Mouse (Mus musculus): ENCODE data around the gene Junb. TPM values are rescaled to one million over a fixed set of nuclear protein-coding genes. Genes with fewer than 3 reads are reported as not detected.

Gene Junb
- polyA plus RNA-seq, 1 experiment from 2014 or later = 21.9 TPM

DNA sequence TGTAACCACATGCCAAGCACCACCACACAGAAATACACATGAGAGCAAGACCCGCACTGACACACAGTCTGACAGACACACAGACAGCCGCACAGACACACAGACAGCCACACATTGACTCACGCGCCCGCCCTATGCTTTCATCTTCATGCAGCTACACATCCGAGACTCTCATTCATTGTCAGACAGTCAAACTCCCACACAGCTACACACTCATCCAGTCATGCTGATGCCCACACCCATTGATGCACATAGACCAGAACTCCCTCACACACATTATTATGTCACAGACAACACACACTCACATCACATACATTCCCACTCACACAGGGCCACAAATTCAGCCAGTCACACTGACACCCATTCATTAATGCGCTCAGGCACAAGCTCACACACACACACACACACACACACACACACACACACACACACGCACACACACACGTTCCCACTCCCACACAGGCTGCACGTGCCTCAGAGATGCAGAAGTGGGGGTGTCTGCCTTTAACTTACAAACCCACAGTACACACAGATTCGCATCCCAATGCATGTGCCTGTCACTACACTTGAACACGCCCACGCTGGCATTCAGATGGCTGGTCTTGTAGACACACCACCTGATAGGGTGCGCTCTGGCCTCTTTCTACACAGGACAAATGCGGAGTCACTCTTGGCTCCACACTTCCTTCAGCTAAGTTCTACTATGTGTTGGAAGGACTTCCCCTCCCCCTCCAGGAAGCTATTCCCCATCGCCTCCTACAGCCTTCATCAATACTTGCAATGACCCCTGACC, 44.6 kb downstream of the Junb start:
- Histone ChIP-seq H3K9me3 (ENCODE audit: low read length) (no peaks in the 10 kb centered on the region), H3K27me3 (ENCODE audit: insufficient read depth, low read length) (peaks cover 70% of the 10 kb centered on the region), H3K27ac (ENCODE audit: low read depth) (no peak overlapping the region), H3K9ac (replicated peaks) (no peak overlapping the region), H3K4me1 (ENCODE audit: insufficient read depth) (no peaks in the 10 kb centered on the region; the same call in none of the 2 replicates), H3K36me3 (replicated peaks; ENCODE audit: insufficient read depth, low read length) (no peaks in the 10 kb centered on the region), H3K4me2 (ENCODE audit: low read depth, low read length) (no peak overlapping the region), H3K4me3 (ENCODE audit: low read depth, low read length) (no peak overlapping the region)
- DNase-seq (no peak), ATAC-seq (no peak)
- 66% methylated on average over 16 of the region's 16 CpGs for WGBS (ENCODE audit: insufficient replicate concordance)
- TF ChIP-seq CTCF (IDR thresholded peaks at IDR 0.05; ENCODE audit: low read depth) = no peak
- no peak for TF ChIP-seq EP300 (IDR thresholded peaks at IDR 0.05; ENCODE audit: low read depth)

DNA sequence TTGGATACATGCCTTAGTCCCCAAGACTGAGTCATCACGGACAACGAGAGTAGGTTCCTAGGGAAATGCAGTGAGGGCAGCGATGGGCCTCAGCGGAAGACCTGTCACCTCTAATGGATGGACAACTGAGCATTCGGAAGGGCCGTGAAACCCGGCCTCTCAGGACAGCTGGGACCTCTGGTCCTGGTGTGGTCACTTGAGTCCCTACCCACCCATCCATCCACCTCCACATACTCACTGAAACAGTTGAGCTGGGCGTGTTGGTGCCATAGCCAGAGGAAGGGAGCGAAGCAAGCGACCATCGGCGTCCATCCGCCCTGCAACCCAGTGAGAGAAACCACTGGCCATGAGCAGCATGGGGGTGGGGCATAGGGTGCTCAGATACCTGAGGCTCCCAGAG, 47.9 kb downstream of the Junb start:
- WGBS (ENCODE audit: insufficient replicate concordance) = 76% methylated on average over 13 of the region's 13 CpGs
- Histone ChIP-seq H3K27ac (ENCODE audit: low read depth) (no peak overlapping the region), H3K4me1 (ENCODE audit: insufficient read depth) (peaks cover 4% of the 10 kb centered on the region; the same call in 1 of the 2 replicates), H3K27me3 (ENCODE audit: insufficient read depth, low read length) (peaks cover 47% of the 10 kb centered on the region), H3K9ac (replicated peaks) (no peak overlapping the region), H3K4me2 (ENCODE audit: low read depth, low read length) (no peak overlapping the region), H3K36me3 (replicated peaks; ENCODE audit: insufficient read depth, low read length) (no peaks in the 10 kb centered on the region), H3K9me3 (ENCODE audit: low read length) (no peaks in the 10 kb centered on the region), H3K4me3 (ENCODE audit: low read depth, low read length) (no peak overlapping the region)
- DNase-seq (no peak), ATAC-seq (no peak)
- no peak for TF ChIP-seq CTCF (IDR thresholded peaks at IDR 0.05; ENCODE audit: low read depth)
- TF ChIP-seq EP300 (IDR thresholded peaks at IDR 0.05; ENCODE audit: low read depth) = no peak

DNA sequence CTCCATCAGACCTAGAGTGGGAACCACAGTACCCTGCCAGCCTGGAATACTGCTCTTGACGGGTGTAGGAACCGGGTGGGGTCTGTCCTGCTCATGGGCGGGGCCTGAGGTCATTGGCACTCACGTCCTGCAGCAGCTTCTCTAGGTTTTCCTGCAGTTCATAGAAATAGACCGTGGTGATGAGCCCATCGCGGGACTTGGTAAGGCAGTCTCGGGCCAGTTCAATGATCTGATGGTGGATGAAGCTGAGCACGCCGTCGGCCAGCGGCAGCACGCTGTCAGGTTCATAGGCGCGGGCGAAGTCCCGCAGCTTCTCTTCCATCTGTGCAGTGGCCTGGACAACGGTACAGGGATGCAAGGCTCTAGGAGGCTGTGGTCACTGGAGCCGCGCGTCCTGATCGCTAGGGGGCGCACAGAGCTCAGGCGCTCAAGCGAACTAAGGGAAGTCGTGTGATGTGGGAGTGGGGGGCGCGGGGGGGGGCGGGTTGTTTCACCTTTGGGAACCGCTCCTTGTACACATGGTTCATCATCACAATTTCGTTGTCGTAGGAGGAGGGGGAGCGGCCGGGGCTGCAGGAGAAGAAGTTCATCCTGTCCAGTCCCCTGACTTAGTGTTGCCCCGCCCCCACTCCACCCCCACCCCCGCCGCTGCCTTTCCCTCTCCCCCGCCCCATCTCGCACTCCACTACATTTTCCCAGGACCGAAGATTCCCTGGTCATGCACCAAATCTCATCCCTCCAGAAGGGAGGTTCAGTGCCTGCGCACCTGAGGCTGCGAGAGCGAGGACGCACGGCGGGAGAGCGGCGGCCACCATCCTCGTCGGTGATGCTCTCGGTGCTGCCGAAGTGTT, 49.8 kb downstream of the Junb start:
- Histone ChIP-seq H3K9me3 (ENCODE audit: low read length) (no peaks in the 10 kb centered on the region), H3K4me1 (ENCODE audit: insufficient read depth) (peaks cover 4% of the 10 kb centered on the region; the same call in 1 of the 2 replicates), H3K36me3 (replicated peaks; ENCODE audit: insufficient read depth, low read length) (no peaks in the 10 kb centered on the region), H3K27ac (ENCODE audit: low read depth) (no peak overlapping the region), H3K4me3 (ENCODE audit: low read depth, low read length) (no peak overlapping the region), H3K9ac (replicated peaks) (no peak overlapping the region), H3K27me3 (ENCODE audit: insufficient read depth, low read length) (peaks cover 29% of the 10 kb centered on the region), H3K4me2 (ENCODE audit: low read depth, low read length) (peak overlapping the region; percentile 53)
- 5% methylated on average over 52 of the region's 52 CpGs for WGBS (ENCODE audit: insufficient replicate concordance)
- TF ChIP-seq EP300 (IDR thresholded peaks at IDR 0.05; ENCODE audit: low read depth) (no peak), CTCF (IDR thresholded peaks at IDR 0.05; ENCODE audit: low read depth) (peak; percentile 88)
- ATAC-seq = peak; percentile 55
- DNase-seq = peak; percentile 83

DNA sequence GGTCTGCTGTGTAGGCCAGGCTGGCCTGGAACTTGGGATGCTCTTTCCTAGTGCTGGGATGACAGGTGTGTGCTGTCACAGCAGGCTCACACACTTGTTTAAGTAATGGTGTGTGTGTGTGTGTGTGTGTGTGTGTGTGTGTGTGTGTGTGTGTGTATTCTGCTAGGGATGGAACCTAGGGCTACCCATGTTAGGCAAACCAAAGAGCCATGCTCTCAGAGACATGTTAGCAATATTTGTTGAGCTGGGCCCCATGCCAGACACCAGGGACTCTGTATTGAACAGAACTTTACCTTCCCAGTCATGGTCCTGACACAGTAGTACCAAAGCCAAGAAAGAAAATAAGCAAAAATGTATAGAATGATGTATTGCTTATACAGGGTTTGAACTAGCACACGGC, 51.0 kb downstream of the Junb start:
- H3K27me3 ChIP-seq (ENCODE audit: insufficient read depth, low read length) = peaks cover 28% of the 10 kb centered on the region
- no peak overlapping the region for H3K4me2 ChIP-seq (ENCODE audit: low read depth, low read length)
- no peak for TF ChIP-seq CTCF (IDR thresholded peaks at IDR 0.05; ENCODE audit: low read depth)
- no peak for TF ChIP-seq EP300 (IDR thresholded peaks at IDR 0.05; ENCODE audit: low read depth)
- peak; percentile 77 for DNase-seq
- H3K9me3 ChIP-seq (ENCODE audit: low read length) = no peaks in the 10 kb centered on the region
- H3K36me3 ChIP-seq (replicated peaks; ENCODE audit: insufficient read depth, low read length) = no peaks in the 10 kb centered on the region
- peak; percentile 87 for ATAC-seq
- H3K27ac ChIP-seq (ENCODE audit: low read depth) = no peak overlapping the region
- 87% methylated on average over 1 of the region's 1 CpGs for WGBS (ENCODE audit: insufficient replicate concordance)
- H3K4me1 ChIP-seq (ENCODE audit: insufficient read depth) = peaks cover 4% of the 10 kb centered on the region; the same call in 1 of the 2 replicates
- no peak overlapping the region for H3K9ac ChIP-seq (replicated peaks)
- H3K4me3 ChIP-seq (ENCODE audit: low read depth, low read length) = no peak overlapping the region

DNA sequence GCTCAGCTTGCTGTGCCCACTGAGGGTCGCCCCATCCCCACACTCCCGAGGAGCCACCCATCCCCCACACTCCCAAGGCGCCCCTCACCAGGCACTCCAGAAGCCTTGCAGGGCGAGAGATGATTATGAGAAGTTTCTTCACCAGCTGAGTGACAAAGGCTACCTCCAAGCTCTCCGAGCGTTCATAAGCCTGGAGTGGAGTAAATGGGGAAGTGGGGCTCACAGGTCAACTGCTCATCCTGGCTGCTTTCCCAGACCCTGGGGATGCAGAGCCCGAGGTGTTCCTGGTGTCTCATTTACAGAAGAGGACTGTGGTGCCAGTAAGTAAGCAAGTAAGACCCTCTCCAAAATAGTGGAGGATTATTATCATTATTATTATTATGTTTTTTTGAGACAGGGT, 53.0 kb downstream of the Junb start:
- Histone ChIP-seq H3K4me2 (ENCODE audit: low read depth, low read length) (no peak overlapping the region), H3K36me3 (replicated peaks; ENCODE audit: insufficient read depth, low read length) (no peaks in the 10 kb centered on the region), H3K27ac (ENCODE audit: low read depth) (no peak overlapping the region), H3K27me3 (ENCODE audit: insufficient read depth, low read length) (peaks cover 23% of the 10 kb centered on the region), H3K4me3 (ENCODE audit: low read depth, low read length) (no peak overlapping the region), H3K9me3 (ENCODE audit: low read length) (no peaks in the 10 kb centered on the region), H3K4me1 (ENCODE audit: insufficient read depth) (peaks cover 4% of the 10 kb centered on the region; the same call in 1 of the 2 replicates), H3K9ac (replicated peaks) (no peak overlapping the region)
- no peak for TF ChIP-seq CTCF (IDR thresholded peaks at IDR 0.05; ENCODE audit: low read depth)
- TF ChIP-seq EP300 (IDR thresholded peaks at IDR 0.05; ENCODE audit: low read depth) = no peak
- peak; percentile 13 for DNase-seq
- ATAC-seq = no peak
- 55% methylated on average over 6 of the region's 7 CpGs for WGBS (ENCODE audit: insufficient replicate concordance)

Small RNAs within 50 kb of the gene (microRNA-seq; reads per million reads assigned to microRNA genes)
- not detected for gene Gm24197

Other genes starting within 250 kb of the Junb start
- gene Nfix, start 178.4 kb downstream of the Junb start, polyA plus RNA-seq (2015; fragmentation: Nextera tagmentation; extraction: Ambion mirVana) = 4.7 and 5.4 TPM in 2 replicates
- gene Dand5, start 155.9 kb downstream of the Junb start, polyA plus RNA-seq (2015; fragmentation: Nextera tagmentation; extraction: Ambion mirVana) = 2.4 and 2.5 TPM in 2 replicates
- gene Gadd45gip1, start 147.2 kb downstream of the Junb start, polyA plus RNA-seq (2015; fragmentation: Nextera tagmentation; extraction: Ambion mirVana) = 31.9 and 34.9 TPM in 2 replicates
- gene Rad23a, start 138.1 kb downstream of the Junb start, polyA plus RNA-seq (2015; fragmentation: Nextera tagmentation; extraction: Ambion mirVana) = 154 and 164 TPM in 2 replicates
- 331 and 375 TPM in 2 replicates for gene Calr, start 131.8 kb downstream of the Junb start, polyA plus RNA-seq (2015; fragmentation: Nextera tagmentation; extraction: Ambion mirVana)
- 30.3 and 33.6 TPM in 2 replicates for gene Farsa, start 121.7 kb downstream of the Junb start, polyA plus RNA-seq (2015; fragmentation: Nextera tagmentation; extraction: Ambion mirVana)
- 30.6 and 31.2 TPM in 2 replicates for gene Syce2, start 106.6 kb downstream of the Junb start, polyA plus RNA-seq (2015; fragmentation: Nextera tagmentation; extraction: Ambion mirVana)
- 139 and 141 TPM in 2 replicates for gene Gcdh, start 84.8 kb downstream of the Junb start, polyA plus RNA-seq (2015; fragmentation: Nextera tagmentation; extraction: Ambion mirVana)
- 133 and 149 TPM in 2 replicates for gene Klf1, start 76.8 kb downstream of the Junb start, polyA plus RNA-seq (2015; fragmentation: Nextera tagmentation; extraction: Ambion mirVana)
- 15.4 and 16.0 TPM in 2 replicates for gene Dnase2a, start 70.2 kb downstream of the Junb start, polyA plus RNA-seq (2015; fragmentation: Nextera tagmentation; extraction: Ambion mirVana)
- 0.07 TPM in 1 of 2 replicates, not detected in the other for gene Mast1, start 41.4 kb downstream of the Junb start, polyA plus RNA-seq (2015; fragmentation: Nextera tagmentation; extraction: Ambion mirVana)
- 0.09 TPM in 1 of 2 replicates, not detected in the other for gene Rtbdn, start 31.7 kb downstream of the Junb start, polyA plus RNA-seq (2015; fragmentation: Nextera tagmentation; extraction: Ambion mirVana)
- 0.89 TPM in 1 of 2 replicates, not detected in the other for gene Gm49661, start 9.3 kb downstream of the Junb start, polyA plus RNA-seq (2015; fragmentation: Nextera tagmentation; extraction: Ambion mirVana)
- gene Prdx2, start 9.1 kb downstream of the Junb start, polyA plus RNA-seq (2015; fragmentation: Nextera tagmentation; extraction: Ambion mirVana) = 780 and 831 TPM in 2 replicates
- 67.1 and 70.8 TPM in 2 replicates for gene Rnaseh2a, start 9.0 kb downstream of the Junb start, polyA plus RNA-seq (2015; fragmentation: Nextera tagmentation; extraction: Ambion mirVana)
- gene Hook2, start 11.9 kb upstream of the Junb start, polyA plus RNA-seq (2015; fragmentation: Nextera tagmentation; extraction: Ambion mirVana) = 12.0 and 12.2 TPM in 2 replicates
- gene Best2, start 35.8 kb upstream of the Junb start, polyA plus RNA-seq (2015; fragmentation: Nextera tagmentation; extraction: Ambion mirVana) = not detected in 2 replicates
- gene Asna1, start 46.6 kb upstream of the Junb start, polyA plus RNA-seq (2015; fragmentation: Nextera tagmentation; extraction: Ambion mirVana) = 33.2 and 34.4 TPM in 2 replicates
- 63.0 and 73.6 TPM in 2 replicates for gene Trir, start 48.1 kb upstream of the Junb start, polyA plus RNA-seq (2015; fragmentation: Nextera tagmentation; extraction: Ambion mirVana)
- gene Tnpo2, start 58.2 kb upstream of the Junb start, polyA plus RNA-seq (2015; fragmentation: Nextera tagmentation; extraction: Ambion mirVana) = 7.6 and 8.2 TPM in 2 replicates
- gene Fbxw9, start 81.3 kb upstream of the Junb start, polyA plus RNA-seq (2015; fragmentation: Nextera tagmentation; extraction: Ambion mirVana) = 14.4 and 14.9 TPM in 2 replicates
- gene Gm5741, start 89.3 kb upstream of the Junb start, polyA plus RNA-seq (2015; fragmentation: Nextera tagmentation; extraction: Ambion mirVana) = not detected in 2 replicates
- 24.8 and 27.7 TPM in 2 replicates for gene Dhps, start 93.0 kb upstream of the Junb start, polyA plus RNA-seq (2015; fragmentation: Nextera tagmentation; extraction: Ambion mirVana)
- 63.5 and 66.8 TPM in 2 replicates for gene Wdr83os, start 102.0 kb upstream of the Junb start, polyA plus RNA-seq (2015; fragmentation: Nextera tagmentation; extraction: Ambion mirVana)
- 17.6 and 18.4 TPM in 2 replicates for gene Wdr83, start 102.6 kb upstream of the Junb start, polyA plus RNA-seq (2015; fragmentation: Nextera tagmentation; extraction: Ambion mirVana)
- 42.6 and 44.6 TPM in 2 replicates for gene Man2b1, start 104.6 kb upstream of the Junb start, polyA plus RNA-seq (2015; fragmentation: Nextera tagmentation; extraction: Ambion mirVana)
- gene Zfp791, start 144.4 kb upstream of the Junb start, polyA plus RNA-seq (2015; fragmentation: Nextera tagmentation; extraction: Ambion mirVana) = 2.0 and 5.2 TPM in 2 replicates
- not detected in 2 replicates for gene Cks1brt, start 173.2 kb upstream of the Junb start, polyA plus RNA-seq (2015; fragmentation: Nextera tagmentation; extraction: Ambion mirVana)
- gene Olfr371, start 247.3 kb upstream of the Junb start, polyA plus RNA-seq (2015; fragmentation: Nextera tagmentation; extraction: Ambion mirVana) = not detected in 2 replicates

Measured in liver, postnatal 0 days (tissue).